Mouse (Mus musculus) intestine, postnatal 0 days (tissue): ENCODE results near the gene Dspp. TPM values are rescaled to one million over a fixed set of nuclear protein-coding genes. Genes with fewer than 3 reads are reported as not detected.

Source experiments
- ATAC-seq: fragments of 200-750 bp; cut with Nextera tagmentation; 2 replicates; pipeline ENCODE4 v1.8.0; 2017; ENCODE audit warnings: mild to moderate bottlenecking, moderate TSS enrichment, moderate library complexity
- H3K27ac ChIP-seq: fragments of 300-500 bp; sonication (generic); 2 replicates; pipeline ENCODE4 v1.5.1; 2014; ENCODE audit warnings: mild to moderate bottlenecking, low read depth, low read length, moderate library complexity
- H3K27me3 ChIP-seq: fragments of 300-500 bp; sonication (generic); replicated peaks from 2 replicates; pipeline ENCODE4 v1.6.1; 2014; ENCODE audit warnings: low read length, mixed read lengths; ENCODE audit not compliant: control insufficient read depth, insufficient read depth
- H3K36me3 ChIP-seq: fragments of 300-500 bp; sonication (generic); 2 replicates; pipeline ENCODE4 v1.6.1; 2014; ENCODE audit warnings: mild to moderate bottlenecking, moderate library complexity; ENCODE audit not compliant: control insufficient read depth, insufficient read depth
- H3K4me1 ChIP-seq: fragments of 300-500 bp; sonication (generic); replicated peaks from 2 replicates; pipeline ENCODE4 v1.6.1; 2014; ENCODE audit warnings: antibody characterized with exemption, low read length, mixed read lengths; ENCODE audit not compliant: control insufficient read depth, insufficient read depth
- H3K4me2 ChIP-seq: fragments of 300-500 bp; sonication (generic); replicated peaks from 2 replicates; pipeline ENCODE4 v1.6.1; 2014; ENCODE audit warnings: low read depth, mild to moderate bottlenecking, moderate library complexity
- H3K4me3 ChIP-seq: fragments of 300-500 bp; sonication (generic); 2 replicates; pipeline ENCODE4 v1.5.1; 2014; ENCODE audit warnings: low read depth, low read length
- H3K9ac ChIP-seq: fragments of 300-500 bp; sonication (generic); 2 replicates; pipeline ENCODE4 v1.6.1; 2014; ENCODE audit warnings: mild to moderate bottlenecking, low read depth, low read length
- H3K9me3 ChIP-seq: fragments of 300-500 bp; sonication (generic); 2 replicates; pipeline ENCODE4 v1.6.1; 2016; ENCODE audit warnings: mixed run types; ENCODE audit not compliant: control insufficient read depth
- CTCF ChIP-seq: sonication (generic); IDR thresholded peaks from 2 replicates; pipeline ENCODE4 v1.5.1; 2016; ENCODE audit warnings: low read depth, mild to moderate bottlenecking, control low read depth, antibody characterized with exemption, moderate library complexity
- WGBS: fragments of 180-500 bp; shearing (Covaris S2); extraction: QIAGEN DNeasy Blood & Tissue Kit; methylation state at CpG from one replicate; pipeline ENCODE4 v1.1.7; 2014; 5-methylcytosine and 5-hydroxymethylcytosine counted together
- polyA plus RNA-seq: library from polyadenylated mRNA; unstranded; fragments of >200 nt; fragmentation: Nextera tagmentation; extraction: Ambion mirVana; gene quantifications from 2 replicates; pipeline ENCODE4 v1.2.1, GENCODE M21; 2015

Gene Dspp
- polyA plus RNA-seq, 1 experiment from 2014 or later = not detected

- Histone ChIP-seq H3K9me3 (no peaks in the 10 kb centered on the region), H3K36me3 (no peaks in the 10 kb centered on the region), H3K27me3 (no peaks in the 10 kb centered on the region), H3K9ac (no peak overlapping the region), H3K27ac (no peak overlapping the region), H3K4me3 (no peak overlapping the region), H3K4me1 (no peaks in the 10 kb centered on the region), H3K4me2 (no peak overlapping the region)
- ATAC-seq = no peak
- 80% methylated on average over 11 of the region's 11 CpGs for WGBS
- TF ChIP-seq CTCF = no peak
These were observed 42.0 kb downstream of the Dspp start for GRCm38 (mm10) chr5:104212531-104212930.

GRCm38 (mm10) chr5:104218926-104219325 is 48.4 kb downstream of the Dspp start:
- no peaks in the 10 kb centered on the region for H3K4me1 ChIP-seq
- no peak for ATAC-seq

GRCm38 (mm10) chr5:104224299-104224698 is 53.8 kb downstream of the Dspp start:
- no peaks in the 10 kb centered on the region for H3K9me3 ChIP-seq
- H3K27ac ChIP-seq = no peak overlapping the region
- no peak for TF ChIP-seq CTCF
- ATAC-seq = no peak
- H3K36me3 ChIP-seq = no peaks in the 10 kb centered on the region
- no peak overlapping the region for H3K4me3 ChIP-seq
- no peak overlapping the region for H3K4me2 ChIP-seq
- peaks cover 11% of the 10 kb centered on the region for H3K27me3 ChIP-seq
- WGBS = 30% methylated on average over 3 of the region's 3 CpGs
- H3K9ac ChIP-seq = no peak overlapping the region
- 0 out of 2 replicates have a peak, but pooled peaks cover 4% of the 10 kb centered on the region for H3K4me1 ChIP-seq

More at GRCm38 (mm10) chr5:104218926-104219325, 48.4 kb downstream of the Dspp start:
- WGBS = 23% methylated on average over 5 of the region's 5 CpGs
- Histone ChIP-seq H3K36me3 (no peaks in the 10 kb centered on the region), H3K9me3 (no peaks in the 10 kb centered on the region), H3K27me3 (peaks cover 7% of the 10 kb centered on the region; the same call in 1 of the 2 replicates), H3K27ac (no peak overlapping the region), H3K9ac (no peak overlapping the region), H3K4me3 (no peak overlapping the region), H3K4me2 (no peak overlapping the region)
- peak; percentile 82 for TF ChIP-seq CTCF

GRCm38 (mm10) chr5:104224750-104225149 is 54.2 kb downstream of the Dspp start:
- Histone ChIP-seq H3K9ac (no peak overlapping the region), H3K4me3 (no peak overlapping the region), H3K4me1 (0 out of 2 replicates have a peak, but pooled peaks cover 4% of the 10 kb centered on the region), H3K27ac (no peak overlapping the region), H3K4me2 (no peak overlapping the region), H3K9me3 (no peaks in the 10 kb centered on the region), H3K27me3 (peaks cover 11% of the 10 kb centered on the region), H3K36me3 (no peaks in the 10 kb centered on the region)
- no peak for TF ChIP-seq CTCF
- peak; percentile 65; the same call in 1 of the 2 replicates for ATAC-seq

- Histone ChIP-seq H3K36me3 (no peaks in the 10 kb centered on the region), H3K4me1 (0 out of 2 replicates have a peak, but pooled peaks cover 4% of the 10 kb centered on the region), H3K9ac (no peak overlapping the region), H3K27me3 (peaks cover 4% of the 10 kb centered on the region), H3K9me3 (no peaks in the 10 kb centered on the region), H3K4me3 (no peak overlapping the region), H3K27ac (no peak overlapping the region), H3K4me2 (no peak overlapping the region)
- 59% methylated on average over 1 of the region's 1 CpGs for WGBS
- no peak for TF ChIP-seq CTCF
- ATAC-seq = no peak
These were observed 58.0 kb downstream of the Dspp start for GRCm38 (mm10) chr5:104228497-104228896.

Other genes starting within 250 kb of the Dspp start
- gene Hsd17b13, start 193.3 kb upstream of the Dspp start, polyA plus RNA-seq = 76.5 and 78.0 TPM in 2 replicates
- 48.7 and 55.3 TPM in 2 replicates for gene Hsd17b11, start 148.8 kb upstream of the Dspp start, polyA plus RNA-seq
- 81.1 and 82.0 TPM in 2 replicates for gene Nudt9, start 124.4 kb upstream of the Dspp start, polyA plus RNA-seq
- gene Gm17660, start 93.1 kb upstream of the Dspp start, polyA plus RNA-seq = 1.1 and 1.5 TPM in 2 replicates
- 158 and 165 TPM in 2 replicates for gene Sparcl1, start 57.0 kb upstream of the Dspp start, polyA plus RNA-seq
- 0.30 and 0.34 TPM in 2 replicates for gene Dmp1, start 31.9 kb downstream of the Dspp start, polyA plus RNA-seq
- gene Ibsp, start 128.5 kb downstream of the Dspp start, polyA plus RNA-seq = not detected in 2 replicates
- not detected in 2 replicates for gene Mepe, start 154.6 kb downstream of the Dspp start, polyA plus RNA-seq